Mouse (Mus musculus): Measurements from ENCODE around the gene Emc7. TPM values are rescaled to one million over a fixed set of nuclear protein-coding genes. Genes with fewer than 3 reads are reported as not detected.

Emc7 gene
- polyA plus RNA-seq, 1 experiment from 2014 or later, result 19.6 TPM

GRCm38 (mm10) chr2:112503978-112504377, 49.2 kb downstream of the Emc7 start:
- Histone ChIP-seq H3K27me3 (no peaks in the 10 kb centered on the region), H3K9me3 (no peaks in the 10 kb centered on the region), H3K4me3 (no peak overlapping the region), H3K9ac (no peak overlapping the region), H3K27ac (no peak overlapping the region), H3K4me1 (peaks cover 4% of the 10 kb centered on the region; the same call in 1 of the 2 replicates), H3K36me3 (no peaks in the 10 kb centered on the region), H3K4me2 (no peak overlapping the region)
- no peak for ATAC-seq (ENCODE audit: borderline replicate concordance, extremely low read depth, low FRiP score, low TSS enrichment)
- 46% methylated on average over 6 of the region's 6 CpGs for WGBS

- ATAC-seq (ENCODE audit: borderline replicate concordance, extremely low read depth, low FRiP score, low TSS enrichment), result no peak
- Histone ChIP-seq H3K27ac (no peak overlapping the region), H3K4me1 (no peaks in the 10 kb centered on the region)
Observed at GRCm38 (mm10) chr2:112506841-112507435, 52.1 kb downstream of the Emc7 start.

GRCm38 (mm10) chr2:112507444-112507843, 52.6 kb downstream of the Emc7 start:
- H3K36me3 ChIP-seq, result no peaks in the 10 kb centered on the region
- no peak overlapping the region for H3K9ac ChIP-seq
- ATAC-seq (ENCODE audit: borderline replicate concordance, extremely low read depth, low FRiP score, low TSS enrichment), result no peak
- H3K27me3 ChIP-seq, result no peaks in the 10 kb centered on the region
- H3K9me3 ChIP-seq, result no peaks in the 10 kb centered on the region
- H3K27ac ChIP-seq, result no peak overlapping the region
- no peak overlapping the region for H3K4me2 ChIP-seq
- H3K4me1 ChIP-seq, result no peaks in the 10 kb centered on the region
- 83% methylated on average over 1 of the region's 1 CpGs for WGBS
- no peak overlapping the region for H3K4me3 ChIP-seq

More at GRCm38 (mm10) chr2:112506841-112507435, 52.1 kb downstream of the Emc7 start:
- no peaks in the 10 kb centered on the region for H3K36me3 ChIP-seq
- no peak overlapping the region for H3K4me3 ChIP-seq
- no peak overlapping the region for H3K4me2 ChIP-seq
- no peaks in the 10 kb centered on the region for H3K9me3 ChIP-seq
- 67% methylated on average over 5 of the region's 5 CpGs for WGBS
- H3K27me3 ChIP-seq, result no peaks in the 10 kb centered on the region
- no peak overlapping the region for H3K9ac ChIP-seq

GRCm38 (mm10) chr2:112510140-112510539, 55.3 kb downstream of the Emc7 start:
- H3K9ac ChIP-seq, result no peak overlapping the region
- no peak overlapping the region for H3K27ac ChIP-seq
- no peak for ATAC-seq (ENCODE audit: borderline replicate concordance, extremely low read depth, low FRiP score, low TSS enrichment)
- 75% methylated on average over 4 of the region's 4 CpGs for WGBS
- no peaks in the 10 kb centered on the region for H3K36me3 ChIP-seq
- no peaks in the 10 kb centered on the region for H3K4me1 ChIP-seq
- no peaks in the 10 kb centered on the region for H3K27me3 ChIP-seq
- no peak overlapping the region for H3K4me2 ChIP-seq
- no peaks in the 10 kb centered on the region for H3K9me3 ChIP-seq
- H3K4me3 ChIP-seq, result no peak overlapping the region

- Histone ChIP-seq H3K36me3 (no peaks in the 10 kb centered on the region), H3K4me2 (no peak overlapping the region), H3K9me3 (no peaks in the 10 kb centered on the region), H3K4me3 (no peak overlapping the region), H3K9ac (no peak overlapping the region), H3K27ac (no peak overlapping the region), H3K27me3 (no peaks in the 10 kb centered on the region), H3K4me1 (no peaks in the 10 kb centered on the region)
- ATAC-seq (ENCODE audit: borderline replicate concordance, extremely low read depth, low FRiP score, low TSS enrichment), result no peak
- 90% methylated on average over 1 of the region's 1 CpGs for WGBS
Observed at GRCm38 (mm10) chr2:112513036-112513435, 58.2 kb downstream of the Emc7 start.

GRCm38 (mm10) chr2:112516728-112517127, 61.9 kb downstream of the Emc7 start:
- Histone ChIP-seq H3K4me2 (no peak overlapping the region), H3K27ac (no peak overlapping the region), H3K36me3 (no peaks in the 10 kb centered on the region), H3K4me3 (no peak overlapping the region), H3K4me1 (no peaks in the 10 kb centered on the region), H3K9me3 (no peaks in the 10 kb centered on the region), H3K9ac (no peak overlapping the region), H3K27me3 (no peaks in the 10 kb centered on the region)
- ATAC-seq (ENCODE audit: borderline replicate concordance, extremely low read depth, low FRiP score, low TSS enrichment), result no peak
- 80% methylated on average over 3 of the region's 3 CpGs for WGBS

- Histone ChIP-seq H3K4me3 (no peak overlapping the region), H3K27ac (no peak overlapping the region), H3K9me3 (no peaks in the 10 kb centered on the region), H3K9ac (no peak overlapping the region), H3K36me3 (no peaks in the 10 kb centered on the region), H3K4me1 (no peaks in the 10 kb centered on the region), H3K27me3 (no peaks in the 10 kb centered on the region), H3K4me2 (no peak overlapping the region)
- ATAC-seq (ENCODE audit: borderline replicate concordance, extremely low read depth, low FRiP score, low TSS enrichment), result no peak
- WGBS, result 73% methylated on average over 3 of the region's 3 CpGs
Observed at GRCm38 (mm10) chr2:112517218-112517617, 62.4 kb downstream of the Emc7 start.

- no peaks in the 10 kb centered on the region for H3K4me1 ChIP-seq
- H3K27me3 ChIP-seq, result no peaks in the 10 kb centered on the region
- no peak overlapping the region for H3K4me2 ChIP-seq
- no peak overlapping the region for H3K27ac ChIP-seq
- no peak overlapping the region for H3K9ac ChIP-seq
- no peak overlapping the region for H3K4me3 ChIP-seq
- ATAC-seq (ENCODE audit: borderline replicate concordance, extremely low read depth, low FRiP score, low TSS enrichment), result no peak
- no peaks in the 10 kb centered on the region for H3K9me3 ChIP-seq
- H3K36me3 ChIP-seq, result no peaks in the 10 kb centered on the region
Observed at GRCm38 (mm10) chr2:112518541-112518940, 63.7 kb downstream of the Emc7 start.

- Histone ChIP-seq H3K27ac (no peak overlapping the region), H3K36me3 (no peaks in the 10 kb centered on the region), H3K4me1 (no peaks in the 10 kb centered on the region), H3K4me2 (no peak overlapping the region), H3K4me3 (no peak overlapping the region), H3K9ac (no peak overlapping the region), H3K9me3 (no peaks in the 10 kb centered on the region), H3K27me3 (no peaks in the 10 kb centered on the region)
- no peak for ATAC-seq (ENCODE audit: borderline replicate concordance, extremely low read depth, low FRiP score, low TSS enrichment)
- WGBS, result 86% methylated on average over 4 of the region's 4 CpGs
Observed at GRCm38 (mm10) chr2:112520526-112521482, 66.0 kb downstream of the Emc7 start.

Other genes with a start within 250 kb of the Emc7 start
- gene Lpcat4, start 215.5 kb upstream of the Emc7 start, polyA plus RNA-seq (2015; fragmentation: Nextera tagmentation; extraction: Ambion mirVana), result 16.3 and 17.3 TPM in 2 replicates
- not detected in 2 replicates for gene Nutm1, start 195.7 kb upstream of the Emc7 start, polyA plus RNA-seq (2015; fragmentation: Nextera tagmentation; extraction: Ambion mirVana)
- gene Nop10, start 193.1 kb upstream of the Emc7 start, polyA plus RNA-seq (2015; fragmentation: Nextera tagmentation; extraction: Ambion mirVana), result 182 and 204 TPM in 2 replicates
- gene Slc12a6, start 189.2 kb upstream of the Emc7 start, polyA plus RNA-seq (2015; fragmentation: Nextera tagmentation; extraction: Ambion mirVana), result 6.8 and 9.3 TPM in 2 replicates
- gene Gm21985, start 188.7 kb upstream of the Emc7 start, polyA plus RNA-seq (2015; fragmentation: Nextera tagmentation; extraction: Ambion mirVana), result not detected in 2 replicates
- 107 and 113 TPM in 2 replicates for gene Emc4, start 87.0 kb upstream of the Emc7 start, polyA plus RNA-seq (2015; fragmentation: Nextera tagmentation; extraction: Ambion mirVana)
- gene Katnbl1, start 75.8 kb upstream of the Emc7 start, polyA plus RNA-seq (2015; fragmentation: Nextera tagmentation; extraction: Ambion mirVana), result 39.4 and 40.2 TPM in 2 replicates
- gene Chrm5, start 25.8 kb downstream of the Emc7 start, polyA plus RNA-seq (2015; fragmentation: Nextera tagmentation; extraction: Ambion mirVana), result 0.10 TPM in 1 of 2 replicates, not detected in the other
- 5.5 and 6.4 TPM in 2 replicates for gene Aven, start 38.0 kb downstream of the Emc7 start, polyA plus RNA-seq (2015; fragmentation: Nextera tagmentation; extraction: Ambion mirVana)

Data from lung, embryonic 15.5 days (tissue).